Mouse (Mus musculus) spleen, adult 18-20 months (tissue): ENCODE results near the gene Kdm1b.

ENCODE experiments used
- DNase-seq, 2 experiments: peaks; one replicate each; pipeline ENCODE4 v3.0.0; 2022; ENCODE audit warnings: mixed read lengths in 2 of 2

The Kdm1b gene

DNA sequence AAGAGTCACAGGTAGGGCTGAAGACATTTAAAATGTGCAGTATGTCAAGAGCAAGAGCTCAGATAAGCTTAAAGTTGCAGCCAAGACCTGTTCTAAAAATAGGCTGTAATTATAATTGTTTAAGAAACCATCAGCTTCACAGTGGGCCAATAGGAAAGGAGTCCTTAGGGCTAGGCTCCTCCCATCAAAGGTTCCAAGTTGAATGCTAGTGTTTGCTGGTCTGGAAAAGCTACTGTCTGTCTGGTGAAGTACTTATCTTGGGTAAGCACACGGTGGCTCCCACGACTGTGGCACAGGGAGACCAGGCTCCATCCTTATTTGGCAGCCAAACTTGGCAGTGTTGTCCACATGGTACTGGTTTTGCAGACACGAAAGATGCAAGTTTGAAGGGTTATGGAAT lies 69.6 kb downstream of the Kdm1b start:
- DNase-seq = no peak

DNA sequence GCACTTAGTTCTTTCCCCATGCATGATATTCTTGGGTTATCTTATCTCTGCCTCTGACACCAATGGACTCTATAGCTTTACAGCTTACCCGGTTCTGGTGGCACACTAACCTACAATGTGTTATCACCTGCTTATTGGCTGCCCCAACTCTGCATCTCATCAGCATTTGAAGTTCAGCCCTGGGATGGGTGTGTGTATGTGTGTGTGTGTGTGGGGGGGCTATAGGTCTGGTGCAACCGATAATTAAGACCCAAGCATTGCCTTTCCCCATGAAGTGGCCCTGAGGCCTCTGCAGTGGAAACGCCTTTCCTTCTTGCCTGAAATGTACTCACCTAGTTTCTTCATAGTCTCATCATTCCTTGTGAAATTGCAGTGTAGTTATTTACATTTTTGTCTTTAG lies 72.7 kb downstream of the Kdm1b start:
- DNase-seq = no peak

DNA sequence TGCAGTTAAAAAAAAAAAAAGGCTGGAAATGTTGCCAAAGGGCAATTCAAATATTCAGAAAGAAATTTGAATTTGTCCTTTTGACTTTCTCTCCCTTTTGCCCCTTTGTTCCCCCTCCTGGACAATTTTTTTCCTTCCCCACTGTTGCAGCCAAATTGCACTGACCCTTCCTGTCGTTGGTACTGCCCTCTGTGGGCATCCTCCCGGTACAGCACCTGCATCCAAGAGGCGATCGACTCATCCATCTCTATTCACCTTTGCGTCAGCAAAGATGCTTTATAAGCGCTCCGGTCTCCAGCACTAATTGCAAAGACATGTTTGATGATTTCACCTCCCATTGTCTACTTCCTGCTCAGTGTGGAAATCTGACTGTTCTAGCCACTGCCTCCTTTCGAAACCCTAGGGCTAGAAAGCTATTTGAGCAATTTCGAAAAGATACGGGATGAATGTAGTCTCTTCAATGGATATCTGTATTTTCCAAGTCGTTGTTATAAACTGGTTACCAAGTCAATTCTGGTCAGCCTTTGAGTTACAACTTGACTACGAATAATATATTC lies 78.1 kb downstream of the Kdm1b start:
- no peak for DNase-seq

DNA sequence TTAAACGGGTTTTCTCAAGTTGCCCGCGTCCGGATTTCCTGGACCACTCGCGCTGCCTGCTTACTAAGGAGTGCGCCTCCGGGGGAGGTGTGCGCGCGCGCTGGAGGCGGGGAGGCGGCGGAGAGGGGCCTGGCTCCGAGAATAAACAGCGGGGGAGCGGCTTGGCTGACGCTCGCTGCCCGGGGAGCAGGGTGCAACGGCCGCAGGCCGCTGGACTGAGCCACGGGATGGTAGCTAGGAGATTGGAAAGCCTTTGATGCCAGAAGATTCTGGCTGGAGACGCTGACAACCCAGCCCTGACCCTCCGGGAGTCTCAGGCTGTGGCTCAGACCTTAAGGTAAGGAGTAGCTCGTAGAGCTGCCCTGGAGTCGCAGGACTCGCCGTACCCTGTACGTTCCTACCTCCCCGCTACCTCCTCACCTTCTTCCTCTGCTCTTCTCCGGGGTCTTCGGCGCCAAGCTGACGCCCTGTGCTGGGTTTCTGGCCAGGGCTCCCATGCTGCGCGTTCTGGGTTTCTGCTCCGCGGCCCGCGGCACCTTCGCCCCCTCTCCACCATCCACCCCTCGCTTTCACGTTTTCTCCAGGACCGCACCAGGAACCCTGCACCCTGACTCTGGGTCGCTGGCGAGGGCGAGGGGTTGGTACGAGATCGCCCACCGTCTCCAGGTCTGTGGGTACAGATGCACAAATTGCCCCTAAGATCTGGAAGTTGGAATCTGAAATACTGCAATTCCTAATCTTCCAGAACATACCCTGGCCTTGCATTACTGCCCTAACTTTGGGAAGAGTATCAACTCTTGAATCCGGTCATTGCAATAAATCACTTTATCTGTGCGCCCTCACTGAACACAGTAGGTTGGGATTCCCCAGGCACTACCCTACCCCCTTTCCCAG lies 79.5 kb downstream of the Kdm1b start, which contains the start of gene Rnf144b:
Gene Rnf144b (plus strand): TSS at position 120 of the 894 bp plus-strand sequence.
- DNase-seq = no peak

DNA sequence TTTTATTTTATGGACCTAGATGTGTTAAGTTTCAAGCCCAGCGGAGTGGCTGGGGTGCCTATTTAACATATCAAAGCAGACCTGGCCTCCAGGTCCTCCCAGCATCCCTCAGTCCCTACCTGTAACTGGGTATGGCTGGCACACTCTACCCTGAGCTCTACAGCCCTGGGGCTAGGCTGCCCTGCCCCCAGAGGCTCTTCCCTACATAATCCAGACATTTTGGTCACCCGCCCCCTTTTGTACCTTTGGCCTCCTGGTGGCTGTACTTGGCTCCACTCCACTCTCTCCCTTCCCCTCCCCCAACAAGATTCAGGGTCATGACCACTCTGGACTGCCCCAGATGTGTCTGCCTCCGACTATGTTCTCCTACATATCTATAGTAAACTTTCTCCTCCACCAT lies 81.2 kb downstream of the Kdm1b start:
- DNase-seq = no peak

DNA sequence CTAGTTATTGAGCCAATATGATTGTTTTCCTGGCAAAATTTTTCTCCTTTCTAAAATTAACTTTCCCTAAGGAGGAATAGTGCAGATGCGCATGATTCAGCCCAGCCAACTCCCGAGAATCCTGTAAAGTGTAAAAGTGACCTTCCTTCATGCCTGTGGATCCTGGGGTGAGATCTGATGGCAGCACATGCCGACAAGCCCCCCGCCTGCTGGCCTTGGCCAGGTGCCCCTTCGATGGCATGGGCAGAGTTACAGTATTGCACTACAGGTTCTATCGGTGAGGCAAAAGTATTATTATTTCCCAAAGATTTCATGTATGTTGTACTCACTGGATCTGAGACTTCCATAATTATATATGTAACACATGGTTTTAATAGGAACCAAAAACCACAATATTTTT lies 81.7 kb downstream of the Kdm1b start:
- DNase-seq = no peak

DNA sequence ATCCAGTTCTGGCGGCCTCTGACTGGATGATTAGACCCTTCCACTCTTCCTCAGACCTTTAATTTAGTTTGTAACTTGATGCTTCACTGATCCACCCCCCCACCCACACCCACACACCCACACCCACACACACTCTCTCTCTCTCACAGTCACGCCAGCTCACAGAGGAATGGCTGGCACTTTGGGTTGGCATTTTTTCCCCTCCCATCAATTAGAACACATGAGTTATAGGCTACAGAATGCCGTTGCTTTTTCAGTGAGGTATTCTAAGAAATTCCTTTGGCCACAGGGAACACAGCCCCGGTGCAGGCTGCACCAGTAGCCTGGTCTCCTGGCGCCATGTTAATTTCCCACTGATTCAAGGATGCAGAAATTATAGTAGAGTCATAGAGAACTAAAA lies 82.3 kb downstream of the Kdm1b start:
- no peak for DNase-seq

DNA sequence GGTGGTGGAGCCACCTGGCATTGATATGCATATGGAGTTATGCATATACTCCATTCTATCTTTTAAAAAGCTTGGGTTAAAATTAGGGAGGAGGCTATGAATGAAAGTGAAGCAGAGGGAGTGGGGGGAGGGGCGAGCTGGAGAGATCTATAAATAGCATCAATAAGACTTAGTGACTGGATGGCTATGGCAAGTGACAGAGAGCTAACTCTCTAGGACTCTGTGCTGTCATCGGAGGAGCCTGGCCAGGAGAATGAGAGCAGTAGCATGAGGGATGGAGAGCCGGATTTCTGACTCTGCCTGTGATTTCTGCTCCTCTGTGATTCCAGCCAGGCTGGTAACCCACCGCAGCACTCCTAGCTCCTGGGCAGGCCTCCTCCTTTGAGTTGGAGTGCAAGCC lies 85.8 kb downstream of the Kdm1b start:
- no peak for DNase-seq

DNA sequence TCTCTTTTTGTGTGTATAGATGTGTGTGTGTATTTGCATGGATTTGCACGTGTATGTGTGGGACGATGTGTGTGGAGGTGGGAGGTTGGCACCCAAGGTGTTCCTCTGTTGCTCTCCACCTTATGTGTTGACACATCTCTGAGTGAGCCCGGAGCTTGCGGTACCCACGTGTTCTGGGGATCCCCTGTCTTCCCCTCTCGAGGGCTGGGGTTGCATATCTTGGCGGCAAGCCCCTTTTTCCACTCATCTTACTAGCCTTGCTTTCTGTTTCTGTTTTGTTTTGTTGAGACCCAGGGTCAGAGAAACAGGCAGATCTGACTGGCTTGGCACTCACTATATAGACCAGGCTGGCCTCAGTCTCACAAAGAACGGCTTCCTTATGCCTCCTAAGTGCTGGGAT lies 89.8 kb downstream of the Kdm1b start:
- DNase-seq = no peak

DNA sequence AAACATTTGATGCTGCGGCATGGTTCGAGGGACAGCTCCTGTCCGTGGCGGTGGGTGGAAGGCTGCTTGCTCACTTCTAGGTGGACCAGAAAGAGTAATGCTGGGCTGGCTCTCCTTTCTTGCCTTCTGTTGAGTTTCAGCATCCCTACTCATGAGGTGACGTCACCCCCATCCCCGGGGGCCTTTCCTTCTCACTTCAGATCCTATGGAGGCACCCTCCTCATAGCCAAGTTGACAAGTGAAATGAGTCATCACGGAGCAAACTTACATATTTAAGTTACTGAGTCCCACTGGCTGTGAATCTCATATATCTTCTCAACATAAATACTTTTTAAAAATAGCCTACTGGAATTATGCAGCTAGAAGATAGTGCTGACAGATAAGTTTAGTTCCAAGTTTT lies 91.5 kb downstream of the Kdm1b start:
- DNase-seq = no peak
